Mouse (Mus musculus): Measurements from ENCODE around the gene Nutf2.
A peak's percentile ranks its signal among the peaks of the same experiment; 100 is the strongest.
"Not testable (repeated sequence)": the region's sequence is repeated elsewhere in the genome, so short reads cannot be mapped to it uniquely, and the experiment has no call there.

Gene Nutf2

DNA sequence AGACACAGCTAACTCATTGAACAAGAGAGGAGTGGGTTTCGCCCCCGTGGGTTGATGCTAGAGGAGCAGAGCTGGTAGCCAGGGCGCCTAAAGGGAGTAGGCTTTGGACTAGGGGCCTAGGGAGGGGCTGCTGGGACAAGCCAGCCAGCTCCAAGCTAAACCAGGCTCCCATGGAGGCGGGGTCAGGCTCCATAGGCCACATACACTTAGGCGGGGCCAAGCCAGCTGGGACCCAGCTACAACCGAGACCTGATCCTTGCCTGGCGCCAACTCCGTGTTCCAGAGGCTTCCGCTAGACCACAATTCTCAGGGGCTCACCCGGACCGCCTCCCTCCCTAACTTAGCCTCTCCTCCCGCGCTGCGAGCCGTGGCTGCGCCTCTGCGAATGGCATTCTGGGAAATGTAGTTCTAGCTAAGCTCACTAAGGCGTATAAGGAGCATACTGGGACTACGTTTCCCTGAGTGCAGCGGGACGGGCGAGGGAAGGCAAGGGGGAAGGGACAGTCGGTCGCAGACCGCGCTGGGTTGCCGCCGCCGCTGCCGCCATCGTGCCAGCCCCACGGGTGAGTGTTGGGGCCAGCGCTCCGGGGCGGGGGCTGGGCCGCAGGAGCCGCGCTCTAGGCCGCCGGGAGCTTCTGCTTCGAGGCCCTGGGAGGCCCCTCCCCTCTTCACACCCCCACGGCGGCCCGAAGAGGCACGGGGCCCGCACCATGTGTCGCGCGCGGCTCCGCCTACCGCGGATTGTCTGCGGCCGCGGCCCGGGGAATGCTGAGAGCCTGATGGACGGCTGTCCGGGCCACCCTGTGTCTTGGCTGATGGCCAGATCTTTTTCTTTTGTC lies at the start of gene Nutf2:
TSS of gene Nutf2 (plus strand) at position 438 of the 839 bp plus-strand sequence.
- peak; percentile 96 for DNase-seq (ENCODE audit: extremely low spot score)

- no peak for DNase-seq (ENCODE audit: extremely low spot score)
These were observed 49.3 kb upstream of the Nutf2 start for GRCm38 (mm10) chr8:105811061-105811460.

DNA sequence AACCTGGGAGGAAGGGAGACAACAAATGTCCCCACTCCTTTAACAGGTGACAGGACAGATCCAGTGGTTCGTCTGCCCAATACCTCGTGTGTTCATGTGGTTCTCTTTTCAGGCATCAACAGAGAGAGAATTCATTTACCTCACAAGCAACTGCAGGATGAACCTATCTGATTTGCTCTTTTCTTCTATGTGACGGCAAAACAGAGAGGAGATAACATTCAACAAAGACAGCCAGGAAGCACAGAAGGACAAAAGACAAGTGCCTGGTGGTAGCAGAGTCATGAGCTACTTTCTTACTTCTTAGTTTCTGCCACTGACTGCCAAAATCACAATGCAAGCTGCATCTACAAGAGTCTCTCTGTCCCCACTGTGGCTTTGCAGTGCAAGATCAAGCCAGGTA lies 48.8 kb upstream of the Nutf2 start:
- no peak for DNase-seq (ENCODE audit: extremely low spot score)

- DNase-seq (ENCODE audit: extremely low spot score) = no peak
These were observed 47.9 kb upstream of the Nutf2 start for GRCm38 (mm10) chr8:105812511-105812910.

GRCm38 (mm10) chr8:105813241-105813640 lies 47.1 kb upstream of the Nutf2 start:
- DNase-seq (ENCODE audit: extremely low spot score) = no peak

GRCm38 (mm10) chr8:105819659-105820058 lies 40.7 kb upstream of the Nutf2 start:
- DNase-seq (ENCODE audit: extremely low spot score) = no peak

DNA sequence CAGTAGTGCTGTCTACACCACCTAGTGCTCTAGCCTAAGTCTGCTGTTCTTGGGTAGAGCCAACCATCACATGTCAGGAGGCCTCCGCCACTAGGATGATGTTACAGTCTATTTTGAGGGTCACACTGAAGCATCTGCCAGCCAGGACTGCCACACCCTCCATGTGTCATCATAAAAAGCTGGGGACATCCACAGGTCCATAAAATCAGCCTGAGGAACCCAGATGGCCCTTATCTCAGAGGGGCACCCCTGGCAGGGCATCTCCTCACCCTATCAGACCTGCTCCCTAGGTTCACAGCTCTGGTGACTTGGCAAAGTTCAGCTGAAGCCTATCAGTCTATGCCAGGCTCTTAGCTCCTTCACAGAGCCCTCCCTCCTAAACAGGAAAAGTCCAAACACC lies 39.5 kb upstream of the Nutf2 start:
- no peak for DNase-seq (ENCODE audit: extremely low spot score)

DNA sequence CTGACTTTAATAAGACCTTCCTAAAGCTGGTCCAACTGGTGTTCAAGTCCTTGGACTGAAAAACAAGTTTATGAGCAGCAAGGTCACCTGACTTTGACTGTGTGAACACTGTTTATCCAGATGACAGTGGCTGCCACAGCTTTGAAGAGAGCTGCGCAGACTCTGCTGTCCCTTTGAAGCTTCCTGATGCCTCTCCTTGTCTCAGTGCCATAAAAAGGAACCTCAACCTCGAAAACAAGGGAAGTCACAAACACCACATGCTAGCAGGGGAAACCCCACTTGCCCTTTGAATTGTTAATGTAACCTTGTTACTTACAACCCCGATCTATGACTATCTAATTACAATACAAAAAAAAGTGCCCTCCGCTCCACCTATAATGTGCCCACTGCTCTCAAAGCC lies 34.9 kb upstream of the Nutf2 start:
- no peak for DNase-seq (ENCODE audit: extremely low spot score)

DNA sequence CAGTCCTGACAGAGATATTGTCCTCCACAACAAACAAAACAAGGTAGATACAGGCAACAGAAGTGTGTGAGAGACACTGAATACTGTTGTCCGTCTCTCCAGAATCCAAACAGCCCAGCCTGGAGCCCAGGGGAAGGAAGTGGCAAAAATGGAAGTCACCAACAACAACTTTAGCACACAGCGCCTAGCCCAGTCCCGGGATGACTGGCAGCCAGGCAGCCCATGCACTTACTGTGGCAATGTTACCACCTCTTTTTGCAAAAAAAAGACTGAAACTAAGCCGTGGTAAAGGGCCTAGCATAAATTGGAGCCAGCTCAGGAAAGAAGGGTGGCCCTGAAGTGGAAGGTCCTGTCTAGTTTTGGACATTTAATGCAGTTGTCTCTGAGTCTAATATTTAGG lies 34.0 kb upstream of the Nutf2 start:
- DNase-seq (ENCODE audit: extremely low spot score) = no peak

- DNase-seq (ENCODE audit: extremely low spot score) = peak; percentile 93
These were observed 33.2 kb upstream of the Nutf2 start, which contains the start of the genes Ranbp10 and Tsnaxip1 for GRCm38 (mm10) chr8:105826861-105827848. TSS of gene Ranbp10 (minus strand) at chr8:105827350. TSS of gene Tsnaxip1 (plus strand) at chr8:105827731.

DNA sequence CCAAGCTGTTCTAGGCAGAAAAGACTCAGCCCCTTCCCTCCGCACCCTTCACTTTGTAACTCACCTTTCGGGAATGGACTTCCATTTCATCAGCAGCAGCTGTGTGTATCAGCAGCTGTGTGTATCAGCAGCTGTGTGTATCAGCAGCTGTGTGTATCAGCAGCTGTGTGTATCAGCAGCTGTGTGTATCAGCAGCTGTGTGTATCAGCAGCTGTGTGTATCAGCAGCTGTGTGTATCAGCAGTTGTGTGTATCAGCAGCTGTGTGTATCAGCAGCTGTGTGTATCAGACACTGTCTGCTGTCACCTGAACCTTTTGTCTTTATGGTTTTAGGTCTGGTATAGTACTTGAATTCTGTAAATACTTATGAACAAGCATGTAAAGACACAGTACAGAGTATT lies 26.6 kb upstream of the Nutf2 start:
- not testable (repeated sequence) for DNase-seq (ENCODE audit: extremely low spot score)

DNA sequence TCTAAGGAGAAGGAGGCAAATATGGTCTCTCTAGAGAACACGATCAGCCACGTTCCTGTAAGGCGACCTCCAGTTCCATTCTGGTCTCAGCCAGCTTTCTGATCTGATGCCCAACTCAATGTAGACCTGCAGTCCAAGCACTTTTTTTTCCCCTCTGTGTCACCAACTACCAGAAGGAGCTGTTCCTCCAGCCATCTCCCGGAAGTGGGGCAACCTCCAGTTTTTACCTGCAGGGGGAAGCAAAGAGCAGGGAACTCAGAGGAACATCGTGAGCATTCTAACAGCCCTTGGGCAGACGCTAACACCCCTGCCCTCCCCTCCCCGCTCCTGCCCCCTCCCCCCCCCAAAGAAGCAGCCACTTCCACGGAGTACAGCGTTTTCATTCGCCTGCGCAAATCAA lies 25.1 kb upstream of the Nutf2 start:
- peak; percentile 56 for DNase-seq (ENCODE audit: extremely low spot score)

DNA sequence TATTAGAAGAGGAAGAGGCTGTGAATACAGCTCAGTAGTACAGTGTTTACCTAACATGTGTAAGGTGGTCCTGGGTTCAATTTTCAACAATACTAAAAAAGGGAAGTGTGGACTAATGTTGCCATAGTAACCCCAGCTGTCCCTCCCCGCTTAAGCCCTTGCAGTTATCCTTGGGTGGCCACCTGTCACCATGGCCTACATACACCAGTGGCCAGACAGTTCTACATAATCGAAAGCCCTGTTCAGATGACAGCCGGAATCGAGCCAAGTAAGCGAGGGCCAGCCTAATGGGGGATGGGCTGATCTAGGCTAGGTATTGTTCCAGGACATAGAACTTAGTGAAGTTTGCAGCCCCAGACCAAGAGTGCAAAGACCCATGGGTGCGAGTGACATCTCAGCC lies 23.4 kb upstream of the Nutf2 start:
- DNase-seq (ENCODE audit: extremely low spot score) = no peak

- DNase-seq (ENCODE audit: extremely low spot score) = no peak
These were observed 21.2 kb upstream of the Nutf2 start for GRCm38 (mm10) chr8:105839209-105839608.

- no peak for DNase-seq (ENCODE audit: extremely low spot score)
These were observed 13.7 kb upstream of the Nutf2 start for GRCm38 (mm10) chr8:105846678-105847077.

DNA sequence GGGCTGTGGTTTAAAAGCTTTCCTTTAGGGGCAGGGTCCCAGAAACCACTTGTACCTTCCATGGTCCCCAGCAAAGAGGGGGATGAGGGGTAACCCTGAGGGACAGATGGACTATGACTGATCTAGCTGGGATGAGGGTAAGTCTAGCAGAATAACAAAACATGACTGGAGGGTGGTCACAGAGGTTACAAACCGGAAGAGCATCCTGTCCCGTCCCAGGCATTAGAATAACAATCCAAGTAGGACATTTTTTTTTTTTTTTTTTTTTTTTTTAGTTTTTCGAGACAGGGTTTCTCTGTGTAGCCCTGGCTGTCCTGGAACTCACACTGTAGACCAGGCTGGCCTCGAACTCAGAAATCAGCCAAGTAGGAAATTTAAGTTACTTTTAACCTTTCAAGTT lies 10.4 kb upstream of the Nutf2 start:
- no peak for DNase-seq (ENCODE audit: extremely low spot score)

DNA sequence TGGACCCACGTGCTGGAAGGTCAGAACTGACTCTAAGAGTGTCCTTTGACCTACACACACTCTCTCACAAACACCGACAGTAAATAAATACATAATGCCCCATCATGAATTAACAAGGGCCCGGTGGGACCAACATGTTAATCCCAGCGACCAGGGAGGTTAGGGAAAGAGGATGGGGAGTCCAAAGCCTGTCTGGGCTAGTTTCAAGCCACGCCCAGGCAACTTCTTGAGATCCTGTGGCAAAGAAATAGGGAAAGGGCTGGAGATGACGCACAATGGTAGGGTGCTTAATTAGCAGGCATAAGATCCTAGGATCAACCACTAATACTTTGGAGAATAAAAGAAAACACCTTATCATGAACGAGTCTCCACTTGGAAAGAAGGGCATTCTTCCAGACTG lies 9.8 kb upstream of the Nutf2 start:
- no peak for DNase-seq (ENCODE audit: extremely low spot score)

DNA sequence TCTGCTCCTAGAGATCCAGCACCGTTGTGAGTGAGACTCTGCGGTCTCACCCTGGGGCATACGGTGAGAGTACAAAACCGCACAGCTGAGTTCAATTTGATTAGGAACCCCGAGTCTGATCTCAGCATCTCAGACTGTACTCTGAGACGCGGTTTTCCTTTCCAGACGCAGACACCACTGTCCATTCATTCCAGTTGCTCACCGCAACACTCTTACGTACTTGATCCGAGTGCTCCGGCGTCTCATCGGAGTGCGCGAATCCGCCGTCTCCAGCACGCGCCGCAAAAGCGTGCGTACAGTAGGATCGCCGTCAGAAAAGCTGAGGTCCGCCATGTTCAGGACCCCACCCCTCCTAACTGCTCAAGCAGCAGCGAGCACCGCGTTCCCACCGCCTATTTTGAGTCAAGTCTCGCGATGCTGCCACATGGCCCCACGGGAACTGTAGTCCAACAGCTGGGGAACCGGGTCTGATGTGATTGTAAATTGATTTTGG lies 8.7 kb upstream of the Nutf2 start:
- DNase-seq (ENCODE audit: extremely low spot score) = peak; percentile 90

DNA sequence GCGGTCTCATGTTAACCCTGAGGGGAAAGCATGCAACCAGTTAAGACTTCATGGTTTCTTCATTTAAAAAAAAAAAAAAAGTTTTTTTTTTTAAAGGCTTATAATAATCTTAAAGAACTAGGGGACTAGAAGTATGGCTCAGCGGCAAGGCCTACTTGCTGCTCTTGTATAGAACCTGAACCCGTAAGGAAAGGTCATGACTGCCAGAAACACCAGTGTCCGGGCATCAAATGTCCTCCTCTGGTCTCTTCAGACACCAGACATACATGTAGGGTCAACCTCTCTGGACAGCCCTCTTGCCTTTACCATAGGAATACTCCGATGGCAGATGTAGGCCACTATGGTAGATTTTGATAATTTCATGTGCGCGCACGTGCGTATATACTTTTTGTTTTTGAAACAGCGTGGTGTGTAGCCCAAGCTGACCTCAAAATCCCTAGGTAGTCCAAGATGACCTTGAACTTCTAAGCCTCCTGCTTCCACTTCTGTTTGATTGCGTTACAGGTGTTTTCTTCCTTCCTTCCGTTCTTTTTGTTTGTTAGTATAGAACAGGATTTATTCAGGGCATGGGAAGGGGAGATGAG lies 8.1 kb upstream of the Nutf2 start:
- DNase-seq (ENCODE audit: extremely low spot score) = no peak

DNA sequence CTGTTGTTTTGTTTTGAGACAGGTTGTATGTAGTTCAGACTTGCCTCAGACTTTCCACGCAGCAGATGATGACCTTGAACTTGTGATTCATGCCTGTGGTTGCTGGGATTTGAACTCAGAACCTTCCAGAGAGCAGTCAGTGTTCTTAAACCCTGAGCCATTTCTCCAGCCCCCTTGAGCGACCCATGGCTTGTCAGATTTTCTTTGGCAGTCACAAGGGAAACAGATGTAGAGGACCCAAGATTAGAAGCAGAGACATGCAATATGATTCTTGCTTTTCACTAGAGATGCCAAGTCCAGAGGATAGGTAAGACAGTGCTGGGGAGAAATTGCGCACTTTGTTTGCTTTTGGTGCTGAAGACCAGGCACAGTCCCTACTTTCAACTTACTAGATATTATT lies 7.2 kb upstream of the Nutf2 start, which contains the start of gene Cenpt:
TSS of gene Cenpt (minus strand) at position 101 of the 400 bp plus-strand sequence.
- DNase-seq (ENCODE audit: extremely low spot score) = no peak

DNA sequence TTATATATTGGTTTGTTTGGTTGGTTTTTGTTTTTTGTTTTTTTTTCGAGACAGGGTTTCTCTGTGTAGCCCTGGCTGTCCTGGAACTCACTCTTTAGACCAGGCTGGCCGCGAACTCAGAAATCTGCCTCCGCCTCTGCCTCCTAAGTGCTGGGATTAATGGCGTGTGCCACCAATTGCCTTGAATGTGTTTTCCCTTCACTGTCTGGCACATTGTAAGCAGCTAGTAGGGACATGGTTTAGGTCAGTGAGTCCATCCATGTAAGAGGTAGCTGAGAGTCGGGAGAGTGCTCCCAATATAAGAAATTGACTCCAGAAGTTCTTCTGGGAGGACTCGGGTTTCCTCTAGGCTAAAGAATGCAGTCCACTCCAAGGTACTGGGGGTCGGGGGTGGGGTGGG lies 6.1 kb upstream of the Nutf2 start:
- no peak for DNase-seq (ENCODE audit: extremely low spot score)

DNA sequence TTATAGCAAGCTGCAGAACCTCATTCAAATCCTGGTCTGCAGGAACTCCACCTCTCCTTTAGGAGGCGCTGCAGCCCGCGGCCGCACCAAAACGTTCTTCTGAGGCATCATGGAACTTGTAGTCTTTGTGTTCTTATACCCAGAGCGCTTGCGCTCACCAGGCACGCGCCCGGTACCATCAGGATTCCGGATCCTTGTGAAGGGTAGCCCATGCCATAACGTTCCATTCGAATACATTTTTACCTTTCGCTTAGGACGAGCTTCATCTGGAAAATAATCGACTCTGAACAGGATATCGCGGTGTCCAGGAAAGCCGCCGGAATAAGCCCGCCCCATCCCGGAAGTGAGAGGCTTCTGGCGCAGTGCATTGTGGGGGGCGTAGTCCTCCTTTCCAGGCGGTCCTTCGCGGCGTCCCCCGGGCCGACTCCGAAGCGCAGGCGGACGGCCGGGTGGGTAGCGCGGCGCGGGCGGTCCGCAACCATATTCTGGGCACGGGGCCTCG lies 5.6 kb upstream of the Nutf2 start, which contains the start of gene Thap11:
TSS of gene Thap11 (plus strand) at position 418 of the 502 bp plus-strand sequence.
- peak; percentile 97 for DNase-seq (ENCODE audit: extremely low spot score)
